Mouse (Mus musculus): Measurements from ENCODE around the gene Ankrd63.

Gene Ankrd63

DNA sequence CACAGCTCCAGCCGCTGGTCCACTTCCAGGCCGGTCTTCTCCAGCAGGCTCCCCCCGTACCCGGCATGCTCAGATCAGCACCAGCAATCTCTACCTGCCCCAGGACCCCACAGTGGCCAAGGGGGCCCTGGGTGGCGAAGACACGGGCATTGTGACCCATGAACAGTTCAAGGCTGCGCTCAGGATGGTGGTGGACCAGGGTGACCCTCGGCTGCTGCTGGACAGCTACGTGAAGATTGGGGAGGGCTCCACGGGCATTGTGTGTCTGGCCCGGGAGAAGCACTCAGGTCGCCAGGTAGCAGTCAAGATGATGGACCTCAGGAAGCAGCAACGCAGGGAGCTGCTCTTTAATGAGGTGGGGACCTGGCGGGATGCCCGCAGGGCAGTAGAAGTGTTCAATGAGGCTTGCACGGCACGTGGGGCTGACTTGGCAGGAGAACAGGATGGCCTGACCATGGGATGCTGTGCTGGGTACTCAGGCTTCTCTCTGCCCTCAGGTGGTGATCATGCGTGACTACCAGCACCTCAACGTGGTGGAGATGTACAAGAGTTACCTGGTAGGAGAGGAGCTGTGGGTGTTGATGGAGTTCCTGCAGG lies 10.3 kb downstream of the Ankrd63 start:
- in situ Hi-C loops (cut with MboI, MseI) = no loop called here

DNA sequence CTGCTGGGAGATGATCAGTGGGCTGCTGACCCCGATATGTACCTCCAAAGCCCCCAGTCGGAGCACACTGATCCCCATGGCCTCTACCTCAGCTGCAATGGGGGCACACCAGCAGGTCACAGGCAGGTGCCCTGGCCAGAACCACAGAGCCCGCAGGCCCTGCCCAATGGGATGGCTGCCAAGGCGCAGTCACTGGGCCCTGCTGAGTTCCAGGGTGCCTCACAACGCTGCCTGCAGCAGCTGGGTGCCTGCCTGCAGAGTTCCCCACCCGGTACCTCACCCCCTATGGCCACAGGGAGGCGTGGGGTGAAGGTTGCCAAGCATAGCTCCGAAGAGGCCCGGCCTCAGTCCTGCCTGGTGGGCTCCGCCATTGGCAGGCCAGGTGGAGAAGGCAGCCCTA lies 13.9 kb downstream of the Ankrd63 start:
- in situ Hi-C loops (cut with MboI, MseI) = no loop called here

DNA sequence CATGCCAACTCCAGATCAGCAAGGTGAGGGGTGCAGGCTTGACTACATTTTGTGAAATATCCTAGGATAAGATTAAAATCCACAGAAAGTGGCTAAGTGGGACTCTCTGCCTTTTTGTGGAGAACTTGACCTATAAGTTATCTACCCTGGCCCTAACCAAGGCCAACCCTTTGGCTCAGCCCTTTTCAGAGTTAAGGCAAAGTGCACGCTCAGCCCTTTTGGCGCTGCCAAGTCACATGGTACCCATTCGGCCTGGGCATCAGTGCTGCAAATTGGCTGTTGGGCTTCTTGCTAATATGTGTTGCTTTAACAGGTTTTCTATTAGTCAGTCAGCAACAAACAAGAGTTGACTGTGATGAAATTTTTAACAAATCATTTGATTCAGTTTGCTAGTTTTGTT lies 16.0 kb downstream of the Ankrd63 start:
- in situ Hi-C loops (cut with MboI, MseI) = no loop called here

DNA sequence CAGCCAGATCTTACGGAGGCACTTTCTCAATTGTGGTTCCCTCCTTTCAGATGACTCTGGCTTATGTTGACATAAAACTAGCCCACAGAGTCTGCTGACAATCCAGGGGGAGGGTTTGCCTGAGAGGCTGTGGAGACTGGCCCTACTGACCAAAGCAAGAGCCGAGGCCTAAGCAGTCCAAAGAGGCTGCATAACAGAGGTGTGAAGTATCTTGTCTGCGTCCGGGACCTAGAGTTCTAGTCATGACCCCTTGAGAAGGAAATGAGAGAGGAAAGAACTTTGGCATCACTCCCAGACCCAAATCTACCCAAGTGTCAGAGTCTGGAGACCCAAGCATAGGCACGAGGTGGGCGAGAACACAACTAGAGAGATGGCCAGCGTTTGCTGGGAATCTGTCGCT lies 17.1 kb downstream of the Ankrd63 start:
- in situ Hi-C loops (cut with MboI, MseI) = no loop called here

DNA sequence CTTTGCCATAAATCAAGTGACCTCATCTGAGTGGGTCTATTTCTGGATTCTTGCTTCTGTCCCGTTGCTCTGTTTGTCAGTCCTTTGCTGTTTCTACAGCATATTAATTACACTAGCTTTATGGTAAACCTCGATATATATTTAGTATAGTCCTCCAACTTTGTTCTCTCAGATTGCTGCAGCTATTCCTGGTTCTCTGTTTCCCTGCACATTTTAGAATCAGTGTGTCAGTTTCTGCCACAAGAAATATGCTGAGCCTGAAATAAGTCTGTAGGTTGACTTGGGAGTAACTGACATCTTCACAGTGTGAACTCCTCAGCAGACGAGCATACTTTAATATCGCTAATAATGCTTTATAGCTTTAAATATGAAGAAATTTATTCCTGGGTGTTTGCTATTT lies 18.7 kb downstream of the Ankrd63 start:
- in situ Hi-C loops (cut with MboI, MseI) = no loop called here

DNA sequence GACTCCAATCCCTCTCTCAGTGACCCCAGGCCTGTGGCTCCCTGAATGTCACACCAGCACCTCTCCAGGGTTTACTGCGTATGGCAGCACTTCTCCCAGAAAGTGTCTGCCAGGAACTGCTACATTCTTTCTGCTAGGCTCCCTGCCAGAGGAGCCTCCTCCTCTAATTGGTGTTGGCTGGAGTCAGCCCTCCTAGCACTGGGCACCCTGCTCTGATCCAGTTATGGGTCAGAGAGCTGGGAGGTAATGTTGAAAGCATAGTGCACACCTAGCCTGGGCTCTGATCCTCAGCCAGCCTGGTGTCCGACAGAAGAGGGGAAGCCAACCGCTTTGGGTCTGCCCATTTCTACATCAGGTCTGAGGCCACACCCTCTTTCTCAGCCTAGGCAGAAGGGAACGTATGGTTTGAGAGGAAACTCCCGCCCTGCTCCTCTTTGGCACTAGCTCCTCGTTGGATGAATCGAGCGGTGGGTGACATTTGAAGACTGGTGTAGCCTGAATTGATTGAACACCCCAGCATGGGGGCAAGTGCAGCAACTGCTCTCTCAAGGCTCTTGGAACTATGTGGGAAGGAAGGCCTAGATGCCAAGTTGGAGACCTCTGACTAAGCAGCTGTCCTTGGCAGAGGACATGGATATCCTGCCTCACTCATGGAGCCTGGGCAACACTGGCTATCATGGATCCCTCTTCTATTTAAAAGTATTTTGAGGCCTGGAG lies 21.1 kb downstream of the Ankrd63 start:
- in situ Hi-C loops (cut with MboI, MseI) = no loop called here

DNA sequence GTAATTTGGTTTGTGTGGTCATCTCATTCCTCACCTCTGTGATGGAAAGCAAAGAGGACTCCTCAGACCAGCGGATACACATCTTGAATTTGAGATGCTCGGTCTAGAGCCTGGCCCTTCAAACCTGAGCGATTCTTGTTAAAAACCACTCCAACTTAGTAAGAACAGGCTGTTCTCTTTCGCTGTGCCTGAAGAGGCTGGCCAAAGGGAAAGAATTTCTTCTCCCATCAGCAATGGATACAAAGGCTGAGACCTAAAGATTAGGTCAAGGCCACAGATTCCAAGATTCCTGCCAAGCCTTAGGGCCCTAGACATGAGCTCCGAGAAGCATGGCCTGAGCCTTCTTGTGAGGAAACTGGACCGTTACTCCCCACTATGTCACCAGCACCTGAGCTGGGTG lies 22.8 kb downstream of the Ankrd63 start:
- in situ Hi-C loops (cut with MboI, MseI) = no loop called here

DNA sequence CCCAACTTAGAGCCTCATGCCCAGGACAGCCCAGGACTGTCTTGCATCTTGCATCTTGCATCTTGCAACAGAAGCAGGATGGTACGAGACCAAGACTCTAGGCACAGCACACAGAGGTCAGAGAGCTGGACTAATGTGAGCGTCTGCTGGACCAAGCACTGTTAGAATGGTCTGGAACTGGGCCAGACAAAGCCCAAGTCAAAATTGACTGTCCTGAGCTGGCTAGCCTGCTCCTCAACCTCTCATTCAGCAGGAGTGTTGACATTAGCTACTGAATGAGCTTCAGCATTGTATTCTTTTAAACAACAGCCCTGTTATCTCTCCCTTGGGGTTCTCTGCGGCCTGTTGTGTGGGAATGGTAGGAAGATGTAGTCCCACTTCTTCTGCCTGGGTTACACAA lies 24.2 kb downstream of the Ankrd63 start:
- in situ Hi-C loops (cut with MboI, MseI) = no loop called here

DNA sequence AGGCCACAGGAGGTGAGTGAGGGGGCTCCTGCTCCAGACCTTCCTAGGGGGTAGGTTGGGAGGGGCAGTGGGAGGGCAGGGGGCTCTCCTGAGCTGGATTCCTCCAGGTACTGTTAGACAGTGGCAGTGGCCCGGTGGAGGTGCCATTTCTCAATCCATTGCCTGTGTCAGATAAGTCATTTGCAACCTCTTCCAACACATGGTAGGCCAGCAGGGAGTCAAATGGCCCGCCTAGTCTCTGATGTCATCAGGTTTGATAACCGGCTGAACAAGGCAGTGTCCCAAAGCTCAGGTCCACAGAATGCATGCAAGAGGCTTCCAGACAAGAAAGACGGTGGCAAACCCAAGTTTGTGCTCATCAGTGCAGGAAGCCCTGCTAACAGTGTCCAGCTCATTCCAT lies 25.9 kb downstream of the Ankrd63 start:
- in situ Hi-C loops (cut with MboI, MseI) = no loop called here

DNA sequence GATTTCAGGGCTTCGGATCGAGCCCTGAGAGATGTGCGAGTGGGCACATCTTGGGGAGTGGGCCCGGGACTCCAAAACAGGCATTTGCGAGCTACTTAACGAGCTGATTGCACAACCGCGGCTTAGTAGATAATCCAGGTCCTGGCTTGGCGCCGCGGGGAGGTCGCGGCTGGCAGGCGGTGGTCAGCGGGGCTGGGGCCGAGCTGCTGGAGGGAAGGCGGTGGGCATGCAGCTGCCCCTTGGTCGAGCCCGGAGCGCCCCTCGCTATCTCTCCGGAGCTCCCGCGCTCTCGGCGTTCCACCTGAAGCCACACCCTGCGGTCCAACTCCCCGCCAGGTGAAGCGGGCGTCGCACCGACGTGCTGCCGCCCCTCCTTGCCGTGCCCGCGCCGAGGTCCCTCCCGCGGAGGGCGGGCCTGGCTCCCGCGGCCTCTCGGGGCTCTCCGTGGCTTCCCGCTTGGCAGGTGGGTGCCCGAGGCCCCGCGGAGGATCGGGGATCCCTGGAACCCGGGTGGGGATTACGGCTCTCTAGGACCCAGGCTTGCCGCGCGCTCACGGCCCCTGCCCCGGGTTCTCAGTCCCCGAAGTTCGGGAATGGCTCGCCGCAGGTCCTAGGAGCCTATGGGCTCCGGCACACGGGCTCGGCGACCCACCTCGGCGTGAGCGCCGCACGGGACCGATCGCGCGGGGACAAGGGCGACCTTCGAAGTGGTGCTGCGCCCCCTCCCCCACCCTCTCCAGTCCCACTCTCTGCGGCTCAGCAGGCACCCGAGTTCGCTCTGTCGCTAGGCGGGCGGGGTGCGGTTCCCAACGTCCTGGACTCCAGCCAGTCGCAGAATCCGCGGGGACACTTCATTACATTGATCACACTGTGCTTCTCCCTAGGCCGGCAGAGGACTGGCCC lies 26.7 kb downstream of the Ankrd63 start:
- in situ Hi-C loops (cut with MboI, MseI) = no loop called here

DNA sequence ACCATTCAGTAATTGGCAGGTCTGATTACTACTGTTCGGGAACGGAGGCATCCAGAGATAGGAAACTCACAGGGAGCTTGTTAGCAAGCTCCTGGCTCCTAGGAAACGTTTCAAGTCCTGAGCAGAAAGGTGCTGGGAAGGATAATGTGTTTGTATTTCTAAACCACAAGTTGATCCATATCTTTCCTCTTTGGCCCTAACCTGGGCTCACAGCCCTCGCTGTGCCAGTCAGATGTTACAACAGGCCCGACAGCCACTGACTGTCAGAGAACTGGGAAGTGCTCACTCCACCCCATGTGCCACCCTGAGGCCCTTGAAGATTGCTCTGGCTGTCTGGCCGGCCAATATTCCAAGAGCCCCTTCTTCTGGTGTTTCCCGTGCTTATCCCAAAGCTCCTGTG lies 29.3 kb downstream of the Ankrd63 start:
- in situ Hi-C loops (cut with MboI, MseI) = no loop called here

DNA sequence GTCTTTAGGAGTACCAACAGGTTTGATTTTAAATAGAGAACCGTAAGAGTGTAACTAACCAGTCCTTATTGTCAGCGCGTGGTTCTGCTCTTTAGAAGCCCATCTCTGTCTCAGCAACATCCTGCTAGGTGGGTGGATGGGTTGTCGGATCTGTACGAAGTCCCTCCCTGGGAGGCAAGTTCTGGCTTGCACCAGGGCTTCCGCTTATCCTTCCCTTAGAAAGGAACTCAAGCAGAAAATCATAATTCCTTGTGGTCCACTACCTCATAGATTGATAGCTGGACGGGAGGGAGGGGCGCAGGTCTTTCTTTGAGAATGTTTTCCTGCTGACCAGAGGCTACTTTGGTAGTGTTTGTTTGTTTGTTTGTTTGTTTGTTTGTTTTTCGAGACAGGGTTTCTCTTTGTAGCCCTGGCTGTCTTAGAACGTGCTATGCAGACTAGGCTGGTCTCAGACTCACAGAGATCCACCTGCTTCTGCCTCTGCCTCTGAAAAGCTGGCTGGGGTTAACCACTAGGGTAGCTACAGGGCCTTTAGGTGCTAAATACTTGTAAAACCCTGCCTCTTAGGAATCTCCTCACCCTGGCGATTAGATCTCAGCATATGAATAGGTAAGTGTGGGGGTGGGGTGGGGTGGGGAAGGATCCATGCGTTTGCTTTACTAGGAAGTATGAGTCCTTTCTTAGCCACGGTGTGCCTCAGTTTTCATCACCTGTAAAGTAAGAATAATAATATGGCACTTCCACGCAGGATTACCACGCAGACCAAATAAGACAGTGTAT lies 29.9 kb downstream of the Ankrd63 start:
- in situ Hi-C loops (cut with MboI, MseI) = no loop called here

DNA sequence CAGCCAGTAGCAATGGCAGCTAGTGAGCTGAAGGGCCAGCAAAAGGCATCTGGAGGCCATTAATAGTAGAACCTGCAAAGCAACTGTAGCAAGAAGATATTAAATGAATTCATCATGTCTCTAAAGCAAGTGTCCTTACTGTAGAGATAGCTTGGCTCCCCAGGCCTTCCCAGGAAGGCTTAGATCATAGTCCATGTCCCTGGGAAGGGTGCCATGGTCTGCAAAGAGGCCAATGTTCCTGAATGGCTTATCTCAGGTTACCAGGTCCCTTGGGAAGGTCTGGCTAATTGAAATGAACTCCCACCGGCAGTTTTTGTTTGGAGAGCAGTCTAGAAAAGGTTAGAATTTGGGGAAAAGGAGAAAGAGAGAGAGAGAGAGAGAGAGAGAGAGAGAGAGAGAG lies 32.0 kb downstream of the Ankrd63 start:
- in situ Hi-C loops (cut with MboI, MseI) = no loop called here

DNA sequence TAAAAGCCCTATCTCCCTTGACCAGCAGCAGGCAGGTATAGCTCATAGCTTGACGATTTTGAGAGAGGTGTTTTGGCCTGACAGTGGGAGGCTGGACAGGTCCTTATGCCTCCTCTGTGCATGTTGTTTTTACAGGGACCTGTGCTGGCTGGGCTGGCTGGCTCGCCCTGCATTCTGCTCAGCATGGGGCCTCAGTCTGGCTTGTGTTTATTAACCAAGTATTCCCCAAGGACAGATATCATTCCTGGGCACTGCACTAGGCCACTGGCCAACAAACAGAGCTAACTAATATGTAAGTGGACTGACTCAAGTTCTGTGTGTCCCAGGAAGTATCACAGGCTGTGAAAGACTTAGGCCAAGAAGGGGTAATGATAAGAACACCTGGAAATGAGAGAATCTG lies 34.0 kb downstream of the Ankrd63 start:
- in situ Hi-C loops (cut with MboI, MseI) = no loop called here

DNA sequence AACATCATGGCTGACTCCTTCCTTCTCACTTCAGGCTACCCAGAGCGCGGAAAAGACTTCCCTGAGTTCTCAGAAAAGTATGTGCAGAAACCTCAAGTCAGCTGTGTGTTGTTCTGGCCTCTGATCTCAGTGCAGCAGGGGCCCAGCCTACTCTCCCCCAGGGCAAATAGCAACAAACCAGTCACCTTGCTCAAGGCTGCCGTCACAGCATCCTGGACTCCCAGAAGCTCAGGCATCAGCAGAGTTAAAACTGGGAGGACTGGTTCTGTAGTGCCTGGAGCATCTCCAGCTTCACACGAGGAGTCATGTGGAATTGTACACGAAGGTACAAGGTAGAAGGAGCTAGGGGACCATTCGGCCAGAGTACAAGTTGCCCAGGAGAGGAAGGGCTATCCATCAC lies 34.5 kb downstream of the Ankrd63 start:
- in situ Hi-C loops (cut with MboI, MseI) = no loop called here

DNA sequence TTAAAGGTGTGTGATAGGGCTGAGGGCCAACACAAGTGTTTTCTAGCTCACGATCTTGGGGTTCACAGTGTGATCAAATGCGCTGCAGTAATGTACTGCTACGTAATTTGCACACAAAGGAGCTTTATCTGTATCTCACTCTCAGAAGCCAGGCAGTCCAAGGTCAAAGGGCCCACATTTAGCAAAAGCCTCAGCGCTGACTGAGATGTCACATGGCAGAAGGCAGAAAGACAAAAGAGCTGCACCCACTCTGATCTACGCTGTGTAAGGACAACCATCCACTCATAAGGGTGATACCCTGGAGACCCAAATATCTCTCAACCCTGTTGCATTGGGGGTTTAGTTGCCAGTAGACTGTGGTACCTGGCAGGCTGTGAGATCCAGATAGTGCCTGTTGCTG lies 36.6 kb downstream of the Ankrd63 start:
- in situ Hi-C loops (cut with MboI, MseI) = no loop called here

DNA sequence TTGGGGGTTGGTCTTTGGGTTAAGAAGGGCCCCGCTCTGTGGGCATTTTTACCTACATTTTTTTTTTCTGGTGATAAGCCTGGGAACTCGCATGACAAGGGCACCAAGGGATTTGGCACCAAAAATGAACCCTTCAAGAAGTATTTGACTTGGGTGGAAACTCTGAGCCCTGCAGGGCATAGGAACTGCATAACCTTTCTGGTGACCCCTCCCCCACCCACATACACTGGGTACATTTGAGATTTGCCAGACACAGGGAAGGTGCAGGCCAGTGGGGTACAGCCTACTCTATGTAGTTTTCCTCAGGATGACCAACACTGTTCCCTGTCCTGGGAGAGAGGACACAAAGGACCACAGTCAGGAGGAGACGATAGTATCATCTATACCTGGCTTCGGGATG lies 38.1 kb downstream of the Ankrd63 start:
- in situ Hi-C loops (cut with MboI, MseI) = no loop called here

DNA sequence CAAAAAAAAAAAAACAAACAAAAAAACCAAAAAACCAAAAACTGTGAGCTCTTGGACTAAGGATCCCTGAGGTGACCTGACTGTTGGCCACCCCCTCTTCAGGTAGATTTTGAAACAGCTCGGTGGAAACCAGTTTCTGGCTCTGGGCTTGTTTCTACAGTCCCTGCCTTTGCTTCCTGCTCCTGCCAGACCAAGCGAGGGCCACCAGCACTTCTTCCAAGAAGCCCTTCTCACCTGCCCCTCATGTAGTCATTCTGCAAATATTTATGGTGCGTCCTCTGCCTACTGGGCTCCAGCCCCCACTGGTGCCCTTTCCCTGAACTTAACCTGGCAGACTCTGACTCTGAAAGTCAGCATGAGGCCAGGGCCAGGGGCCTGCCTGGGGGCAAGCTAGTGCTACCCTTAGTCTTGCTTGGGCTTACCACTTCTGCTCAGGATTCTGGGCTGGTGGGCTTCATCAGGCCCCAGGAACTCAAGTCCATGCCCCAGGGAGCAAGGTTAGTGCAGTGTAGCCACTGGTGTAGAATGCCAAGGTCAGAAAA lies 38.7 kb downstream of the Ankrd63 start:
- in situ Hi-C loops (cut with MboI, MseI) = no loop called here

DNA sequence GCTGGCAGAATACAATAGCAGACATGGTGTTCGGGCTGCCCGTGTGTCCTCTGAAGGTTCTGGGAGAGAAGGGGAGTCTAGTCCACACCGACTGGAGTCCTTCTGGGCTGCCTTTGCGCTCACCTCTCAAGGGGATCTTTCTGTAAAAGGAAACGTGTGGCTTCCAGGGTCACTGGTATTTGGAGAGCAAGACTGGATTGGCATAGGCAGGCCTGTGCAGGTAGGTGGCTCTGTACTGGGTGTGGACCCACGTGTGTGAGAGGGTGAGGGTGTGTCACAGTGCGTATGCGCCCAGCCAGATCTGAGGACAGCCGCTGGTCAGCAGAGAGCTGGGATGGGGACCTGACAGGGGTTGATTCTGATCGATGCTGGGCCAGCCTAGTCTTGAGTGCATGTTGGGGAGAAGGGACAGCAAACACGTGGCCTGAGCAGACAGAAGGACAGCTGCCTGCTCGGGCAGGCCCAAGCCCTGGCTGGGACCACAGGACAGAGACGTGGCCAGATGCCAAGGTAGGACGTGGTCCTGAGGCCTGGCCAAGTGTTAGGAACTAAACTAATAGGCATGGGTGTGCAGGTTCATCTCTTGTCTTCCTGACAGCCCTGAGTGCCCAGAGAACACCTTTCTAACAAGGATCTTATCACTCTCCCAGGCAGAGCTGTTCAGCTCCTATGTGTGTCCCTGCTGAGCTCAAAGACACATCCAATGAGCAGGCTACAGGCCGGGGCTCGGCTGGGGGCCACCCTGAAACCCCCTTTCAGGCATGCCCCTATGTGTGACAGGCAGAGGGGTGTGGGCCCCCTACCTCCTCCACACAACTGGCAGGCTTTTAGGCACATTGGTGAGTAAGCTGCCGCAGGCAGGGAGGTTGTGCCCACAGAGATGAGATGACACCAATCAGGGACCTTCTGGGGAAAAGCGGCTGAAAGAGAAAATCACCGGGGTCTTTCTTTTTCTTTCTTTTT lies 39.7 kb downstream of the Ankrd63 start:
- in situ Hi-C loops (cut with MboI, MseI) = no loop called here
